Mouse (Mus musculus): ENCODE measurements around the gene Rcan3. TPM values are rescaled to one million over a fixed set of nuclear protein-coding genes. Genes with fewer than 3 reads are reported as not detected.

Gene Rcan3
- total and polyA plus RNA-seq, 3 experiments = 6.8 to 11.3 (median 8.5) TPM

GRCm38 (mm10) chr4:135406180-135406579 is 27.5 kb downstream of the Rcan3 start:
- Histone ChIP-seq H3K36me3 (ENCODE audit: control insufficient read depth, insufficient read depth, low read length) (no peaks in the 10 kb centered on the region), H3K4me1 (ENCODE audit: control insufficient read depth, insufficient read depth, low read length) (no peaks in the 10 kb centered on the region), H3K27me3 (ENCODE audit: control insufficient read depth, insufficient read depth, low read length) (no peaks in the 10 kb centered on the region), H3K4me3 (no peak overlapping the region), H3K79me2 (replicated peaks; ENCODE audit: control insufficient read depth, insufficient read depth, low read length) (no peaks in the 10 kb centered on the region), H3K9ac (ENCODE audit: low read depth, low read length) (no peak overlapping the region), H3K27ac (no peak overlapping the region)
- WGBS = 39% methylated on average over 5 of the region's 5 CpGs
- TF ChIP-seq EP300 (IDR thresholded peaks at IDR 0.05; ENCODE audit: insufficient read depth, low read depth, low read length) (no peak), CTCF (IDR thresholded peaks at IDR 0.05) (no peak)
- intact Hi-C loops (cut with DNase I) = no loop called here
- no peak for DNase-seq

- H3K4me3 ChIP-seq = no peak overlapping the region
- H3K79me2 ChIP-seq (replicated peaks; ENCODE audit: control insufficient read depth, insufficient read depth, low read length) = no peaks in the 10 kb centered on the region
- no peak overlapping the region for H3K9ac ChIP-seq (ENCODE audit: low read depth, low read length)
- intact Hi-C loops (cut with DNase I) = no loop called here
- H3K27ac ChIP-seq = no peak overlapping the region
- 98% methylated on average over 2 of the region's 2 CpGs for WGBS
- no peaks in the 10 kb centered on the region for H3K36me3 ChIP-seq (ENCODE audit: control insufficient read depth, insufficient read depth, low read length)
- no peak for DNase-seq
- H3K27me3 ChIP-seq (ENCODE audit: control insufficient read depth, insufficient read depth, low read length) = no peaks in the 10 kb centered on the region
- TF ChIP-seq CTCF (IDR thresholded peaks at IDR 0.05) (no peak), POLR2A (IDR thresholded peaks at IDR 0.05; ENCODE audit: insufficient read depth, low read depth, low read length) (no peak)
- H3K4me1 ChIP-seq (ENCODE audit: control insufficient read depth, insufficient read depth, low read length) = no peaks in the 10 kb centered on the region
These were observed 28.7 kb downstream of the Rcan3 start for GRCm38 (mm10) chr4:135404916-135405315.

- H3K27ac ChIP-seq = no peak overlapping the region
- H3K4me1 ChIP-seq (ENCODE audit: control insufficient read depth, insufficient read depth, low read length) = no peaks in the 10 kb centered on the region
- no peak overlapping the region for H3K4me3 ChIP-seq
- WGBS = 70% methylated on average over 10 of the region's 10 CpGs
- H3K36me3 ChIP-seq (ENCODE audit: control insufficient read depth, insufficient read depth, low read length) = no peaks in the 10 kb centered on the region
- no peaks in the 10 kb centered on the region for H3K27me3 ChIP-seq (ENCODE audit: control insufficient read depth, insufficient read depth, low read length)
- no peak for TF ChIP-seq CTCF (IDR thresholded peaks at IDR 0.05)
- TF ChIP-seq EP300 (IDR thresholded peaks at IDR 0.05; ENCODE audit: insufficient read depth, low read depth, low read length) = no peak
- no peak for TF ChIP-seq POLR2A (IDR thresholded peaks at IDR 0.05; ENCODE audit: insufficient read depth, low read depth, low read length)
- no peaks in the 10 kb centered on the region for H3K79me2 ChIP-seq (replicated peaks; ENCODE audit: control insufficient read depth, insufficient read depth, low read length)
- intact Hi-C loops (cut with DNase I) = no loop called here
- no peak for DNase-seq
- H3K9ac ChIP-seq (ENCODE audit: low read depth, low read length) = no peak overlapping the region
These were observed 29.6 kb downstream of the Rcan3 start for GRCm38 (mm10) chr4:135404048-135404447.

GRCm38 (mm10) chr4:135401881-135402280 is 31.8 kb downstream of the Rcan3 start:
- TF ChIP-seq EP300 (IDR thresholded peaks at IDR 0.05; ENCODE audit: insufficient read depth, low read depth, low read length) = no peak
- no peak for TF ChIP-seq CTCF (IDR thresholded peaks at IDR 0.05)
- no peak for TF ChIP-seq POLR2A (IDR thresholded peaks at IDR 0.05; ENCODE audit: insufficient read depth, low read depth, low read length)
- intact Hi-C loops (cut with DNase I) = no loop called here
- Histone ChIP-seq H3K4me3 (no peak overlapping the region), H3K9ac (ENCODE audit: low read depth, low read length) (no peak overlapping the region), H3K4me1 (ENCODE audit: control insufficient read depth, insufficient read depth, low read length) (no peaks in the 10 kb centered on the region), H3K36me3 (ENCODE audit: control insufficient read depth, insufficient read depth, low read length) (no peaks in the 10 kb centered on the region), H3K27me3 (ENCODE audit: control insufficient read depth, insufficient read depth, low read length) (peaks cover 5% of the 10 kb centered on the region), H3K79me2 (replicated peaks; ENCODE audit: control insufficient read depth, insufficient read depth, low read length) (no peaks in the 10 kb centered on the region), H3K27ac (no peak overlapping the region)
- 42% methylated on average over 7 of the region's 7 CpGs for WGBS
- DNase-seq = no peak

GRCm38 (mm10) chr4:135397991-135398390 is 35.7 kb downstream of the Rcan3 start, which contains the start of gene Ncmap:
Gene Ncmap (minus strand): TSS chr4:135398227.
- Histone ChIP-seq H3K27me3 (ENCODE audit: control insufficient read depth, insufficient read depth, low read length) (peaks cover 5% of the 10 kb centered on the region), H3K27ac (no peak within 1 kb of the TSS), H3K4me1 (ENCODE audit: control insufficient read depth, insufficient read depth, low read length) (no peaks in the 10 kb centered on the region), H3K4me3 (no peak within 1 kb of the TSS), H3K79me2 (replicated peaks; ENCODE audit: control insufficient read depth, insufficient read depth, low read length) (no peaks in the 10 kb centered on the region), H3K36me3 (ENCODE audit: control insufficient read depth, insufficient read depth, low read length) (no peaks in the 10 kb centered on the region), H3K9ac (ENCODE audit: low read depth, low read length) (no peak within 1 kb of the TSS)
- 2% methylated on average over 29 of the region's 29 CpGs for WGBS
- intact Hi-C loops (cut with DNase I) = no loop called here
- no peak for DNase-seq
- TF ChIP-seq POLR2A (IDR thresholded peaks at IDR 0.05; ENCODE audit: insufficient read depth, low read depth, low read length) (no peak), CTCF (IDR thresholded peaks at IDR 0.05) (no peak), EP300 (IDR thresholded peaks at IDR 0.05; ENCODE audit: insufficient read depth, low read depth, low read length) (no peak)

GRCm38 (mm10) chr4:135397551-135397950 is 36.1 kb downstream of the Rcan3 start:
- Histone ChIP-seq H3K27me3 (ENCODE audit: control insufficient read depth, insufficient read depth, low read length) (peaks cover 5% of the 10 kb centered on the region), H3K36me3 (ENCODE audit: control insufficient read depth, insufficient read depth, low read length) (no peaks in the 10 kb centered on the region), H3K27ac (no peak overlapping the region), H3K4me1 (ENCODE audit: control insufficient read depth, insufficient read depth, low read length) (no peaks in the 10 kb centered on the region), H3K79me2 (replicated peaks; ENCODE audit: control insufficient read depth, insufficient read depth, low read length) (no peaks in the 10 kb centered on the region), H3K4me3 (no peak overlapping the region), H3K9ac (ENCODE audit: low read depth, low read length) (no peak overlapping the region)
- 9% methylated on average over 15 of the region's 16 CpGs for WGBS
- no peak for DNase-seq
- intact Hi-C loops (cut with DNase I) = no loop called here
- TF ChIP-seq EP300 (IDR thresholded peaks at IDR 0.05; ENCODE audit: insufficient read depth, low read depth, low read length) (no peak), CTCF (IDR thresholded peaks at IDR 0.05) (no peak), POLR2A (IDR thresholded peaks at IDR 0.05; ENCODE audit: insufficient read depth, low read depth, low read length) (no peak)

Measured in heart, adult 2 months (tissue).